ENCODE assay signal across 25 mouse cellular contexts in genomic region chr13:82453650-82454049, GRCm38 (mm10).
DNase-seq lines count a peak whose midpoint lies in the region; ATAC-seq and TF ChIP-seq lines count a peak whose summit lies in the region.
"Had no signal": no experiment of that assay in that cellular context is flagged by ENCODE, and none has a peak within 500 bp of the region (broad histone marks: within the 10 kb centered on the region; RNA-seq: fewer than 3 reads in every experiment).

No protein-coding gene starts in this region.

- no peaks in the 10 kb centered on the region for H3K9me3 ChIP-seq in forebrain, embryonic 12.5 days
- no peaks in the 10 kb centered on the region for H3K9me3 ChIP-seq in forebrain, embryonic 11.5 days (ENCODE audit: control insufficient read depth, low read length)
- H3K9me3 ChIP-seq in forebrain, embryonic 14.5 days (replicated peaks; ENCODE audit: control insufficient read depth, low read length) = no peaks in the 10 kb centered on the region
- no peaks in the 10 kb centered on the region for H3K9me3 ChIP-seq in forebrain, postnatal 0 days (ENCODE audit: low read length)
- H3K9me3 ChIP-seq in midbrain, embryonic 14.5 days (ENCODE audit: control insufficient read depth, low read length) = no peaks in the 10 kb centered on the region
- H3K9me3 ChIP-seq in midbrain, embryonic 16.5 days (replicated peaks; ENCODE audit: control insufficient read depth, low read length, poor library complexity, severe bottlenecking) = no peaks in the 10 kb centered on the region
- H3K9me3 ChIP-seq: embryonic facial prominence, embryonic 13.5 days; embryonic facial prominence, embryonic 15.5 days; G1E had no signal

- TF ChIP-seq CTCF in forebrain, postnatal 0 days (IDR thresholded peaks at IDR 0.05; ENCODE audit: low read depth) = no peak

- no peak overlapping the region for H3K27ac ChIP-seq in forebrain, embryonic 12.5 days
- H3K27ac ChIP-seq in forebrain, embryonic 11.5 days (ENCODE audit: low read depth, low read length) = no peak overlapping the region
- H3K27ac ChIP-seq in forebrain, embryonic 14.5 days (ENCODE audit: low read depth, low read length) = no peak overlapping the region
- no peak overlapping the region for H3K27ac ChIP-seq in forebrain, postnatal 0 days (ENCODE audit: low read depth, low read length)
- H3K27ac ChIP-seq in midbrain, embryonic 14.5 days (replicated peaks; ENCODE audit: low read depth, low read length) = no peak overlapping the region
- no peak overlapping the region for H3K27ac ChIP-seq in midbrain, embryonic 16.5 days (ENCODE audit: low read length)
- H3K27ac ChIP-seq: embryonic facial prominence, embryonic 13.5 days; embryonic facial prominence, embryonic 15.5 days had no signal

- H3K4me2 ChIP-seq in forebrain, embryonic 12.5 days = no peak overlapping the region
- no peak overlapping the region for H3K4me2 ChIP-seq in forebrain, embryonic 11.5 days (ENCODE audit: low read depth, low read length, severe bottlenecking)
- no peak overlapping the region for H3K4me2 ChIP-seq in forebrain, embryonic 14.5 days (ENCODE audit: low read length)
- H3K4me2 ChIP-seq in forebrain, postnatal 0 days (ENCODE audit: low read depth) = no peak overlapping the region
- no peak overlapping the region for H3K4me2 ChIP-seq in midbrain, embryonic 14.5 days (ENCODE audit: low read length)
- H3K4me2 ChIP-seq in midbrain, embryonic 16.5 days (ENCODE audit: low read length) = no peak overlapping the region
- H3K4me2 ChIP-seq: embryonic facial prominence, embryonic 13.5 days; embryonic facial prominence, embryonic 15.5 days had no signal

- DNase-seq in forebrain, embryonic 11.5 days (ENCODE audit: low spot score) = no peak
- DNase-seq in forebrain, embryonic 14.5 days (ENCODE audit: low spot score) = peak; percentile 4
- no peak for DNase-seq in forebrain, postnatal 0 days
- DNase-seq in midbrain, embryonic 14.5 days = peak; percentile 1
- DNase-seq in cerebellum, postnatal 4 days (ENCODE audit: low spot score in 2 of 2) = no peak
- DNase-seq: adrenal gland, adult 8-10 months; adrenal gland, postnatal 14 days; adrenal gland, postnatal 36 days; B cell, adult 2 months; cerebellum, adult 11-12 months; cerebellum, adult 2 months; cerebellum, adult 9-10 months; cerebellum, postnatal 10 days; cerebellum, postnatal 25 days; embryo, embryonic 11 days had no signal

- WGBS in forebrain, embryonic 12.5 days = 81% methylated on average over 5 of the region's 5 CpGs
- WGBS in forebrain, embryonic 11.5 days = 82% methylated on average over 5 of the region's 5 CpGs
- 73% methylated on average over 5 of the region's 5 CpGs for WGBS in forebrain, embryonic 14.5 days
- WGBS in forebrain, postnatal 0 days = 60% methylated on average over 5 of the region's 5 CpGs
- 83% methylated on average over 5 of the region's 5 CpGs for WGBS in midbrain, embryonic 14.5 days
- WGBS in midbrain, embryonic 16.5 days = 83% methylated on average over 5 of the region's 5 CpGs

- H3K4me1 ChIP-seq in forebrain, embryonic 12.5 days = no peaks in the 10 kb centered on the region
- H3K4me1 ChIP-seq in forebrain, embryonic 11.5 days (replicated peaks; ENCODE audit: control insufficient read depth, insufficient read depth, low read length) = no peaks in the 10 kb centered on the region
- H3K4me1 ChIP-seq in forebrain, embryonic 14.5 days (ENCODE audit: control insufficient read depth, insufficient read depth, low read length) = no peaks in the 10 kb centered on the region
- H3K4me1 ChIP-seq in forebrain, postnatal 0 days (ENCODE audit: insufficient read depth) = no peaks in the 10 kb centered on the region
- H3K4me1 ChIP-seq in midbrain, embryonic 14.5 days (ENCODE audit: control insufficient read depth, insufficient read depth, low read length) = no peaks in the 10 kb centered on the region
- H3K4me1 ChIP-seq in midbrain, embryonic 16.5 days (ENCODE audit: control insufficient read depth, insufficient read depth, low read length) = no peaks in the 10 kb centered on the region
- H3K4me1 ChIP-seq: embryonic facial prominence, embryonic 13.5 days; embryonic facial prominence, embryonic 15.5 days had no signal

- no peaks in the 10 kb centered on the region for H3K36me3 ChIP-seq in forebrain, embryonic 12.5 days (replicated peaks)
- H3K36me3 ChIP-seq in forebrain, embryonic 11.5 days (ENCODE audit: control insufficient read depth, insufficient read depth, low read length) = no peaks in the 10 kb centered on the region
- H3K36me3 ChIP-seq in forebrain, embryonic 14.5 days (ENCODE audit: control insufficient read depth, insufficient read depth, low read length) = no peaks in the 10 kb centered on the region
- no peaks in the 10 kb centered on the region for H3K36me3 ChIP-seq in forebrain, postnatal 0 days (ENCODE audit: insufficient read depth)
- no peaks in the 10 kb centered on the region for H3K36me3 ChIP-seq in midbrain, embryonic 14.5 days (ENCODE audit: control insufficient read depth, insufficient read depth, low read length)
- H3K36me3 ChIP-seq in midbrain, embryonic 16.5 days (ENCODE audit: control insufficient read depth, insufficient read depth, low read length) = no peaks in the 10 kb centered on the region
- H3K36me3 ChIP-seq: embryonic facial prominence, embryonic 13.5 days; embryonic facial prominence, embryonic 15.5 days; G1E had no signal

- no peak overlapping the region for H3K9ac ChIP-seq in forebrain, embryonic 12.5 days
- H3K9ac ChIP-seq in forebrain, embryonic 11.5 days (ENCODE audit: low read length) = no peak overlapping the region
- H3K9ac ChIP-seq in forebrain, embryonic 14.5 days (ENCODE audit: low read length) = no peak overlapping the region
- no peak overlapping the region for H3K9ac ChIP-seq in forebrain, postnatal 0 days
- no peak overlapping the region for H3K9ac ChIP-seq in midbrain, embryonic 14.5 days (replicated peaks; ENCODE audit: low read length)
- H3K9ac ChIP-seq in midbrain, embryonic 16.5 days (ENCODE audit: low read depth, low read length) = no peak overlapping the region
- H3K9ac ChIP-seq: embryonic facial prominence, embryonic 13.5 days; embryonic facial prominence, embryonic 15.5 days had no signal

- no peak overlapping the region for H3K4me3 ChIP-seq in forebrain, embryonic 12.5 days (replicated peaks)
- H3K4me3 ChIP-seq in forebrain, embryonic 11.5 days (ENCODE audit: low read depth, low read length) = no peak overlapping the region
- no peak overlapping the region for H3K4me3 ChIP-seq in forebrain, embryonic 14.5 days (ENCODE audit: low read depth, low read length)
- no peak overlapping the region for H3K4me3 ChIP-seq in forebrain, postnatal 0 days (ENCODE audit: low read depth, low read length)
- no peak overlapping the region for H3K4me3 ChIP-seq in midbrain, embryonic 14.5 days (replicated peaks; ENCODE audit: low read depth, low read length)
- H3K4me3 ChIP-seq in midbrain, embryonic 16.5 days (ENCODE audit: low read depth, low read length) = no peak overlapping the region
- H3K4me3 ChIP-seq: embryonic facial prominence, embryonic 13.5 days; embryonic facial prominence, embryonic 15.5 days; erythroblast, embryonic 14.5 days had no signal

- peak; percentile 41; the same call in 1 of the 2 replicates for ATAC-seq in forebrain, embryonic 12.5 days (ENCODE audit: low FRiP score)
- no peak for ATAC-seq in forebrain, embryonic 11.5 days (replicated peaks; ENCODE audit: low FRiP score)
- ATAC-seq in forebrain, embryonic 14.5 days = peak; percentile 46; the same call in 1 of the 2 replicates
- no peak for ATAC-seq in forebrain, postnatal 0 days
- no peak; the same call in 1 of the 2 replicates for ATAC-seq in midbrain, embryonic 14.5 days (ENCODE audit: low FRiP score, low TSS enrichment)
- no peak for ATAC-seq in midbrain, embryonic 16.5 days
- ATAC-seq: activated CD4-positive, CD25-positive, alpha-beta regulatory T cell, adult 4 months; CD4-positive, CD25-positive, alpha-beta regulatory T cell, adult 4 months; Patski had no signal

- no peaks in the 10 kb centered on the region for H3K27me3 ChIP-seq in forebrain, embryonic 12.5 days
- H3K27me3 ChIP-seq in forebrain, embryonic 11.5 days (ENCODE audit: control insufficient read depth, insufficient read depth, low read length) = no peaks in the 10 kb centered on the region
- H3K27me3 ChIP-seq in forebrain, embryonic 14.5 days (replicated peaks; ENCODE audit: control insufficient read depth, insufficient read depth, low read length) = no peaks in the 10 kb centered on the region
- no peaks in the 10 kb centered on the region for H3K27me3 ChIP-seq in forebrain, postnatal 0 days (ENCODE audit: insufficient read depth, low read length)
- H3K27me3 ChIP-seq in midbrain, embryonic 14.5 days (ENCODE audit: control insufficient read depth, insufficient read depth, low read length) = no peaks in the 10 kb centered on the region
- no peaks in the 10 kb centered on the region for H3K27me3 ChIP-seq in midbrain, embryonic 16.5 days (ENCODE audit: control insufficient read depth, insufficient read depth, low read depth, low read length)
- H3K27me3 ChIP-seq: CH12.LX; embryonic facial prominence, embryonic 13.5 days; embryonic facial prominence, embryonic 15.5 days; Patski had no signal

Comparison
In these comparisons a context has a peak if more than half of its experiments do, and no peak if none do; other contexts are left out.
1. ATAC-seq: peak in forebrain, embryonic 12.5 days (single experiment) and forebrain, embryonic 14.5 days (single experiment); none in forebrain, embryonic 11.5 days (single experiment), forebrain, postnatal 0 days (single experiment), midbrain, embryonic 14.5 days (single experiment) and midbrain, embryonic 16.5 days (single experiment).
2. DNase-seq: peak in forebrain, embryonic 14.5 days (single experiment) and midbrain, embryonic 14.5 days (single experiment); none in forebrain, embryonic 11.5 days (single experiment), forebrain, postnatal 0 days (single experiment) and cerebellum, postnatal 4 days (0 of 2).